Mouse (Mus musculus): ENCODE data around the gene Crebrf. TPM values are rescaled to one million over a fixed set of nuclear protein-coding genes. Genes with fewer than 3 reads are reported as not detected.

Gene Crebrf
- polyA plus RNA-seq, 1 experiment from 2014 or later = 8.3 TPM

- peak within 1 kb of the TSS; percentile 68 to 70 for H3K4me3 ChIP-seq (ENCODE audit: control insufficient read depth in 1 of 2, insufficient read depth in 1 of 2, low read depth in 1 of 2, low read length in 2 of 2)
- under 1% methylated on average over 42 of the region's 42 CpGs for WGBS
- H3K9ac ChIP-seq (ENCODE audit: low read length) = peak within 1 kb of the TSS; percentile 92
- H3K9me3 ChIP-seq (ENCODE audit: control insufficient read depth, low read length) = no peaks in the 10 kb centered on the region
- H3K4me1 ChIP-seq (ENCODE audit: control insufficient read depth in 2 of 2, insufficient read depth in 2 of 2, low read length in 2 of 2) = peaks cover 5 to 16% of the 10 kb centered on the region in 2 experiments; a peak in 3 of 4 replicates
- peaks cover 28% of the 10 kb centered on the region for H3K36me3 ChIP-seq (ENCODE audit: control insufficient read depth, insufficient read depth, low read length)
- H3K27ac ChIP-seq (replicated peaks in 1 of 2; ENCODE audit: control insufficient read depth in 1 of 2, insufficient read depth in 1 of 2, low read depth in 2 of 2, low read length in 2 of 2) = peak within 1 kb of the TSS; percentile 88 to 95
- peak; percentile 84 for ATAC-seq (ENCODE audit: insufficient number of reproducible peaks, insufficient read depth, low FRiP score, low read depth)
- H3K4me2 ChIP-seq (ENCODE audit: low read length) = peak within 1 kb of the TSS; percentile 83
- no peaks in the 10 kb centered on the region for H3K27me3 ChIP-seq (ENCODE audit: control insufficient read depth, insufficient read depth, low read length)
Measured at GRCm38 (mm10) chr17:26780750-26781571, 65.5 kb downstream of the Crebrf start, which contains the start of gene Bnip1. Gene Bnip1, plus strand, starts transcription at chr17:26781066.

GRCm38 (mm10) chr17:26781610-26782043 is 66.2 kb downstream of the Crebrf start:
- Histone ChIP-seq H3K4me1 (ENCODE audit: control insufficient read depth in 2 of 2, insufficient read depth in 2 of 2, low read length in 2 of 2) (peaks cover 5 to 16% of the 10 kb centered on the region in 2 experiments; a peak in 3 of 4 replicates), H3K9ac (ENCODE audit: low read length) (peak overlapping the region; percentile 92), H3K4me2 (ENCODE audit: low read length) (peak overlapping the region; percentile 83), H3K4me3 (ENCODE audit: control insufficient read depth in 1 of 2, insufficient read depth in 1 of 2, low read depth in 1 of 2, low read length in 2 of 2) (peak overlapping the region; percentile 68 to 70), H3K9me3 (ENCODE audit: control insufficient read depth, low read length) (no peaks in the 10 kb centered on the region), H3K27ac (replicated peaks in 1 of 2; ENCODE audit: control insufficient read depth in 1 of 2, insufficient read depth in 1 of 2, low read depth in 2 of 2, low read length in 2 of 2) (peak overlapping the region; percentile 88 to 95), H3K27me3 (ENCODE audit: control insufficient read depth, insufficient read depth, low read length) (no peaks in the 10 kb centered on the region), H3K36me3 (ENCODE audit: control insufficient read depth, insufficient read depth, low read length) (peaks cover 34% of the 10 kb centered on the region)
- WGBS = 19% methylated on average over 5 of the region's 5 CpGs
- ATAC-seq (ENCODE audit: insufficient number of reproducible peaks, insufficient read depth, low FRiP score, low read depth) = no peak

- H3K4me3 ChIP-seq (ENCODE audit: control insufficient read depth in 1 of 2, insufficient read depth in 1 of 2, low read depth in 1 of 2, low read length in 2 of 2) = no peak overlapping the region
- H3K4me1 ChIP-seq (ENCODE audit: control insufficient read depth in 2 of 2, insufficient read depth in 2 of 2, low read length in 2 of 2) = peaks cover 5 to 16% of the 10 kb centered on the region in 2 experiments; a peak in 3 of 4 replicates
- WGBS = 87% methylated on average over 8 of the region's 8 CpGs
- ATAC-seq (ENCODE audit: insufficient number of reproducible peaks, insufficient read depth, low FRiP score, low read depth) = no peak
- no peaks in the 10 kb centered on the region for H3K27me3 ChIP-seq (ENCODE audit: control insufficient read depth, insufficient read depth, low read length)
- no peak overlapping the region for H3K27ac ChIP-seq (replicated peaks in 1 of 2; ENCODE audit: control insufficient read depth in 1 of 2, insufficient read depth in 1 of 2, low read depth in 2 of 2, low read length in 2 of 2)
- H3K4me2 ChIP-seq (ENCODE audit: low read length) = no peak overlapping the region
- no peak overlapping the region for H3K9ac ChIP-seq (ENCODE audit: low read length)
- H3K9me3 ChIP-seq (ENCODE audit: control insufficient read depth, low read length) = no peaks in the 10 kb centered on the region
- H3K36me3 ChIP-seq (ENCODE audit: control insufficient read depth, insufficient read depth, low read length) = peaks cover 61% of the 10 kb centered on the region
Measured at GRCm38 (mm10) chr17:26784525-26784924, 69.1 kb downstream of the Crebrf start.

GRCm38 (mm10) chr17:26786586-26786985 is 71.1 kb downstream of the Crebrf start:
- H3K27me3 ChIP-seq (ENCODE audit: control insufficient read depth, insufficient read depth, low read length) = no peaks in the 10 kb centered on the region
- WGBS = 88% methylated on average over 7 of the region's 7 CpGs
- H3K4me1 ChIP-seq (ENCODE audit: control insufficient read depth in 2 of 2, insufficient read depth in 2 of 2, low read length in 2 of 2) = peaks cover 2 to 6% of the 10 kb centered on the region in 2 experiments; a peak in 3 of 4 replicates
- H3K9ac ChIP-seq (ENCODE audit: low read length) = no peak overlapping the region
- H3K9me3 ChIP-seq (ENCODE audit: control insufficient read depth, low read length) = no peaks in the 10 kb centered on the region
- H3K4me2 ChIP-seq (ENCODE audit: low read length) = no peak overlapping the region
- peaks cover 81% of the 10 kb centered on the region for H3K36me3 ChIP-seq (ENCODE audit: control insufficient read depth, insufficient read depth, low read length)
- H3K27ac ChIP-seq (replicated peaks in 1 of 2; ENCODE audit: control insufficient read depth in 1 of 2, insufficient read depth in 1 of 2, low read depth in 2 of 2, low read length in 2 of 2) = no peak overlapping the region
- no peak overlapping the region for H3K4me3 ChIP-seq (ENCODE audit: control insufficient read depth in 1 of 2, insufficient read depth in 1 of 2, low read depth in 1 of 2, low read length in 2 of 2)
- no peak for ATAC-seq (ENCODE audit: insufficient number of reproducible peaks, insufficient read depth, low FRiP score, low read depth)

GRCm38 (mm10) chr17:26788986-26789385 is 73.5 kb downstream of the Crebrf start:
- Histone ChIP-seq H3K4me1 (ENCODE audit: control insufficient read depth in 2 of 2, insufficient read depth in 2 of 2, low read length in 2 of 2) (no peaks in the 10 kb centered on the region), H3K9me3 (ENCODE audit: control insufficient read depth, low read length) (no peaks in the 10 kb centered on the region), H3K9ac (ENCODE audit: low read length) (no peak overlapping the region), H3K27me3 (ENCODE audit: control insufficient read depth, insufficient read depth, low read length) (no peaks in the 10 kb centered on the region), H3K4me3 (ENCODE audit: control insufficient read depth in 1 of 2, insufficient read depth in 1 of 2, low read depth in 1 of 2, low read length in 2 of 2) (no peak overlapping the region), H3K27ac (replicated peaks in 1 of 2; ENCODE audit: control insufficient read depth in 1 of 2, insufficient read depth in 1 of 2, low read depth in 2 of 2, low read length in 2 of 2) (no peak overlapping the region), H3K4me2 (ENCODE audit: low read length) (no peak overlapping the region), H3K36me3 (ENCODE audit: control insufficient read depth, insufficient read depth, low read length) (peaks cover 94% of the 10 kb centered on the region)
- ATAC-seq (ENCODE audit: insufficient number of reproducible peaks, insufficient read depth, low FRiP score, low read depth) = no peak
- 93% methylated on average over 8 of the region's 8 CpGs for WGBS

GRCm38 (mm10) chr17:26789460-26790268 is 74.2 kb downstream of the Crebrf start:
- no peaks in the 10 kb centered on the region for H3K27me3 ChIP-seq (ENCODE audit: control insufficient read depth, insufficient read depth, low read length)
- peaks cover 0 to 3% of the 10 kb centered on the region in 2 experiments; a peak in 1 of 4 replicates for H3K4me1 ChIP-seq (ENCODE audit: control insufficient read depth in 2 of 2, insufficient read depth in 2 of 2, low read length in 2 of 2)
- H3K9me3 ChIP-seq (ENCODE audit: control insufficient read depth, low read length) = no peaks in the 10 kb centered on the region
- peaks cover 87% of the 10 kb centered on the region for H3K36me3 ChIP-seq (ENCODE audit: control insufficient read depth, insufficient read depth, low read length)
- ATAC-seq (ENCODE audit: insufficient number of reproducible peaks, insufficient read depth, low FRiP score, low read depth) = no peak
- no peak overlapping the region for H3K4me3 ChIP-seq (ENCODE audit: control insufficient read depth in 1 of 2, insufficient read depth in 1 of 2, low read depth in 1 of 2, low read length in 2 of 2)
- H3K4me2 ChIP-seq (ENCODE audit: low read length) = no peak overlapping the region
- 86% methylated on average over 8 of the region's 8 CpGs for whole genome bisulfite sequencing
- no peak overlapping the region for H3K27ac ChIP-seq (replicated peaks in 1 of 2; ENCODE audit: control insufficient read depth in 1 of 2, insufficient read depth in 1 of 2, low read depth in 2 of 2, low read length in 2 of 2)
- H3K9ac ChIP-seq (ENCODE audit: low read length) = no peak overlapping the region

All from heart, embryonic 14.5 days (tissue).